Mouse (Mus musculus): ENCODE measurements at regions not wholly inside any gene's neighbourhood (a gene's known extent, or its start where the extent isn't known, plus 50 kb on each side); places are given as distances from the start of the nearest gene placed in this dataset.

GRCm38 (mm10) chr16:29706996-29707395 is 127.9 kb downstream of the Opa1 start:
- no peak for DNase-seq (ENCODE audit: low spot score)

- no peak for DNase-seq (ENCODE audit: low spot score)
Measured at GRCm38 (mm10) chr16:29707656-29708055, 128.5 kb downstream of the Opa1 start.

GRCm38 (mm10) chr16:29709072-29709471 is 129.9 kb downstream of the Opa1 start:
- DNase-seq (ENCODE audit: low spot score) = no peak

GRCm38 (mm10) chr16:29711386-29711785 is 132.3 kb downstream of the Opa1 start:
- no peak for DNase-seq (ENCODE audit: low spot score)

DNA sequence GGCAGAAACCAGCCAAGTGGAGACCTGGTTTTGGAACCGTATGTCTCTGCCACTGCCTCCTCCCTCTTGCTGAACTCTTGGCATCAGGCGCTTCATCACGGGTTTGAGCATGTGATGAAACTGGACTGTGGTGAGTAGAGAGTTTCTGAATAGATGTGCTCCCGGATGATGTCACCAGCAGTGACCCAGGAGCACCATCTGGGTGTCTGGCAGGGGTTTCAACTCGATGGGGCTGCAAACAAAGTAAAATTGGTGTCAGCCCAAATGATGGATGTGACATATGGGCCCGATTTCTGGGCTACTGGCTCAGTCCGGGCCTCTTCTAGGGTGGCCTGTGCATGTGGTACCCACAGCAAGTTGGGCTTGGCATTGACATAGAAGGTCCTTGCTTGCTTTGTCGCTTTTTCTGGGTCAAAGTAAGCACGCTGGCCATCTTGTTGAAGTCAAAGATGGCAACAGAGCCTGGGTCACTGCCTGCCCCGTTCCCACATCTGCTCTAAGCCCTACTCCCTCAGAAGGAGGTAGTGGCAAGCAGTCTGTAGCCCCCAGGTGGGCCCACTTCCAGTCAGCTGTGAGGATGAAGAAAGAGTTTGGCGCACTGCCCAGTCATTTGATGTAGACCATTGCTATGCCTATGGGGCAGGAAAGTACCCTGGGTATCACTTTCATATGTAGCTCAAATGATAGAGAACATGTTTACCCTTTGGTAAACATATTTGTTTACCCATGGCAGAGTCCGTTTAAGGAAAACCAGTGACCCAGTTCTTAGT is 133.0 kb downstream of the Opa1 start:
- no peak for DNase-seq (ENCODE audit: low spot score)

DNA sequence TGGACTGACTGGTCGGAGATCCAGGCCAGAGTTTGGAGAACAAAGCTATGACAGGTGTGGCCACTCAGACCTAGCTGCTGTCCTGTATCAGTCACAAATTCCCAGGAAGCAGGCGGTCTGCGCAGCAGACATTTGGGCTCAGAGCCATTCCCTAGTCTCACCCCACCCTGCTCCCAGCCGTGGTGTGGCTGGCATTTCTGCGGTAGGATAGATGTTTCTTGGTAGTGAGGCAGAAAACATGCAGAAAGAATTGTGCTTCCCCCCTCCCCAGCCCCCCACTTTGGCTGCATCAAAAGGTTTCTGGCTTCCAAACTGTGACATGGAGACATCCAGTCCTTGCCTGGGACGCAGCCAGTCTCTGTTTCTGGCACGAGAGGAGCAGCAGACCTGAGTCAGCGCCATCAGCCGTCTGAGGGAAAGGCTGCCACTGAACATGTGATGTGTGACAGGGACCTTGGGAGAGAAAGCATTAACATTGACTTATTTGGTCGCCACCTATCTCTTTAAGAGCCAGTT is 135.5 kb downstream of the Opa1 start:
- no peak for DNase-seq (ENCODE audit: low spot score)

DNA sequence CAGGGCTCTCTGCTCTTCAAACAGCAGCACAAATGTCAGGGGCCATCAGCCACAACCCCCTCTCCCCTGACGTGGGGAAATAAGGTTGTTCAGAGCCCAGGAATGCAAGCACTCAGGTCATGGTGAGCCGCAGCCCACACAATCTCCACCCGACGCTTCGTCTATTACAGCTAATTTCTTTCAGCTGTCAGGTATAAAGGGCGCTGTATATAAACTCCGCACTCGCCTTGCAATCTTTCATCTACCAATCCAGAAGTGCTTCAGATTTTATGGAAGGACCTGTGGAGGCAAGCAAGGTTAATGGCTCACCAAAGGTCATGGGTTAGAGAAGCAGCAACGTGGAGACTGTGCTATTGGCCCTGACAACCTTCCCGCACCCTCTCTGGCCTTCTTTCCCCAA is 139.8 kb downstream of the Opa1 start:
- DNase-seq (ENCODE audit: low spot score) = no peak

DNA sequence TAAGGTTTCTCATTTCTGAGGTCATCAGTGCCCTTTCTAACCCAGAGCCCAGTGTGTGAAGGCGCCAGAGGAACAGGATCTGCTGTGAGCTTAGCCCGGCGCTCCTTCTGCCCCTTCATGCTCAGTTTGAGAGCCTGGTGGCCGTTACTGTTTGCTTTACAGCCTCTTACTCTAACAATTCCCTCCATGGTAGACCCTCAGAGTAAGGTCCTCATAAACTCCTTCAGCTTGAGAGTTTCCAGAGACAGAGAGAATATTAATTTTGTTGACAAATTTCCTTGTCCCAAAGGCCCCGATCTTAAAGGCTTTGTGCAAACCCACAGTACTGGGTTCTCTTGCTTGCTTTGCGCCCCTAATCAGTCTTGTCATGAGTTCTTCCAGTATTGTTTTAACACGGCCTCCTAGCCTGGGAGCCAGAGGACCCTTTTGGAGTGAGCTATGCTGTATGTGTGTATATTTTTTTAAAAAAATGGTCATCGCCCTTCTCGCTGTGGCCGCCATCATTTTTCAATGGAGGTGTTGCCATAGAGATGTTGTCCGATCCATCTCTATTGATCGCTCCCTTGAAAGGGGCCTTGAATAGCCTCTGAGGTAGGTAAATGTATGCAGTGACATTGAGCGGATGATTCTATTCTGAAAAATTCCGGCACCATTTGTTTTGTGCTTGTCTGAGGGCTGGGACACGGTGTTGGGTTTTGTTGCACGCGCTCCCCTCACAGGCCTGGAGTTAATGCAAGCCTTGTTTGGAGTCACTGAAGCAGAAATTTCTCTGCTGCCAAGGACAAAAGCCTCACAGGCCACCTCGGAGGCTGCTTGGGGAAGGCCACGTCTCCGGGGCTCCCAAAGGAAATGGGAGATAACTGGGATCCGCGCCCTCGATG is 140.7 kb downstream of the Opa1 start:
- no peak for DNase-seq (ENCODE audit: low spot score)

- no peak for DNase-seq (ENCODE audit: low spot score)
Measured at GRCm38 (mm10) chr16:29725153-29725552, 146.0 kb downstream of the Opa1 start.

- DNase-seq (ENCODE audit: low spot score) = no peak
Measured at GRCm38 (mm10) chr16:29725563-29725962, 146.4 kb downstream of the Opa1 start.

- DNase-seq (ENCODE audit: low spot score) = no peak
Measured at GRCm38 (mm10) chr16:29727397-29727796, 148.3 kb downstream of the Opa1 start.

GRCm38 (mm10) chr16:29728769-29729481 is 149.8 kb downstream of the Opa1 start:
- DNase-seq (ENCODE audit: low spot score) = peak; percentile 74

- no peak for DNase-seq (ENCODE audit: low spot score)
Measured at GRCm38 (mm10) chr16:29730010-29730409, 150.9 kb downstream of the Opa1 start.

DNA sequence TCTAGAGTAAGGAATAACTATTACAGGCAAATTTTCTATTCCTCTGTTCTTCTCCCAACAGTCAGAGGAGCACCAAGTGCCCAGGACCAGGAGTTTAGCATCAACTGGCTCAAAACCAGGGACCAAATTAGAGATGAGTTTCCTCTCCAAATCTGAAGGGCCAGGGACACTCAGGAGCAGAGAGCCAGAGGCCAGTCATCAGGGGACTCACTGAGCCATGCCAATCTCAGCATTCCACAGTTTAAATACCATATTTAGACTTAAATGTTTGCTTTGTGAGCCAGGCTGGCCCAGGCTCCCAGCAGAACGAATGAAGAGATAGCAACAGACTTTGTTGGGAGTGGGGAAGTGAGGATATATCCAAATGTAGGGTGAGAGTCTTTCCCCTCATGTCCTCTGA is 153.8 kb downstream of the Opa1 start:
- DNase-seq (ENCODE audit: low spot score) = no peak

GRCm38 (mm10) chr16:29733847-29734246 is 154.7 kb downstream of the Opa1 start:
- no peak for DNase-seq (ENCODE audit: low spot score)

GRCm38 (mm10) chr16:29734324-29734723 is 155.2 kb downstream of the Opa1 start:
- no peak for DNase-seq (ENCODE audit: low spot score)

GRCm38 (mm10) chr16:29734738-29735250 is 155.7 kb downstream of the Opa1 start:
- DNase-seq (ENCODE audit: low spot score) = no peak

DNA sequence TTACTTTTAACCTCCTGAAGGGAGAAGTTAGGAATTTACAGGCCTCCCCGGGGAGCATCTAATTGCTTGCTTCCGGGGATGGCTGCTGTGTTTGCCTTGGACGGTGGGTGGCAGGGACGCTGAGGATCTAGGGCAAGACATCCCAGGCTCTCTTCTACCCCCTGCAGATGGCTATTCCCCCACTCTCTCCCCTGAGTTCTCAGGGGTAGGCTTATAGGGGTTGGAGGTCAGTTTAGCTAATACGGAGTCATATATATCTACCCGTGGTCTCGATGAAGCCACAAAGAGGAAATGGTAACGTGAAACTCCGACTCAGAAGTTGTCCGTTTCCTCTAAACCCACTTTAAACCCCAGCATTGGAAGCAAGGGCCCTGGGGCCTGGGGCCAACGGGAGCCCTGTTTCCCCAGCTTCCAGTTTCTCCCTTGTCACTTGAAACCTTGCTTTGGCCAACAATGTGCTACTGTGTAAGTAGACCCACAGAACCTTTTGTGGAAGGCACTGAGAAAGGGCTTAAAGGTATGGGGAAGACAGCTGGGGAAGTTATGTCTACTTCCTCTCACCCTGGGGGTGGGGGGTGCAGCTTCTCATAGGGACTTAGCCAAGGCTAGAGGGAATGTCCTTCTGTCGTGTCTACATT is 156.4 kb downstream of the Opa1 start:
- DNase-seq (ENCODE audit: low spot score) = no peak

- DNase-seq (ENCODE audit: low spot score) = no peak
Measured at GRCm38 (mm10) chr16:29736211-29736610, 157.1 kb downstream of the Opa1 start.

GRCm38 (mm10) chr16:29738075-29738474 is 158.9 kb downstream of the Opa1 start:
- no peak for DNase-seq (ENCODE audit: low spot score)

GRCm38 (mm10) chr16:29742497-29743230 is 163.5 kb downstream of the Opa1 start:
- DNase-seq (ENCODE audit: low spot score) = no peak

Data from urinary bladder, adult 2 months (tissue).